Mouse (Mus musculus) retina, embryonic 14.5 days (tissue): ENCODE measurements at regions not wholly inside any gene's neighbourhood (a gene's known extent, or its start where the extent isn't known, plus 50 kb on each side); places are given as distances from the start of the nearest gene placed in this dataset.

Source experiments
- DNase-seq: peaks from one replicate; pipeline ENCODE4 v3.0.0-alpha.2; 2015; ENCODE audit warnings: low spot score

- no peak for DNase-seq
Observed at GRCm38 (mm10) chr3:67661529-67661928, 79.0 kb downstream of the Mfsd1 start.

GRCm38 (mm10) chr3:67709322-67709721 lies 126.8 kb downstream of the Mfsd1 start:
- DNase-seq: peak; percentile 10

- DNase-seq: no peak
Observed at GRCm38 (mm10) chr3:67711716-67712115, 129.2 kb downstream of the Mfsd1 start.

GRCm38 (mm10) chr3:67731921-67732320 lies 149.4 kb downstream of the Mfsd1 start:
- no peak for DNase-seq

GRCm38 (mm10) chr3:67732858-67733257 lies 150.3 kb downstream of the Mfsd1 start:
- DNase-seq: no peak

GRCm38 (mm10) chr3:67754256-67754655 lies 137.8 kb upstream of the Iqcj start:
- no peak for DNase-seq

GRCm38 (mm10) chr3:67768603-67769002 lies 123.4 kb upstream of the Iqcj start:
- no peak for DNase-seq

- DNase-seq: no peak
Observed at GRCm38 (mm10) chr3:67773403-67773802, 118.6 kb upstream of the Iqcj start.

GRCm38 (mm10) chr3:67782177-67782576 lies 109.8 kb upstream of the Iqcj start:
- no peak for DNase-seq

- DNase-seq: no peak
Observed at GRCm38 (mm10) chr3:67806847-67807601, 85.0 kb upstream of the Iqcj start.

GRCm38 (mm10) chr3:67828156-67828555 lies 63.9 kb upstream of the Iqcj start:
- no peak for DNase-seq

- DNase-seq: no peak
Observed at GRCm38 (mm10) chr3:67833041-67833663, 58.9 kb upstream of the Iqcj start.
